Mouse (Mus musculus) neutrophil, adult 59 days (primary cell): ENCODE measurements around the gene Zfp965. TPM values are rescaled to one million over a fixed set of nuclear protein-coding genes. Genes with fewer than 3 reads are reported as not detected.

ENCODE experiments used
- total RNA-seq, 2 experiments: library from RNA; stranded (reverse); gene quantifications; 1 replicate in 1 of 2; 2 replicates in 1 of 2; pipeline ENCODE4 v1.2.4; 2023

The Zfp965 gene
- 1 to 10 TPM in 1 of 2 experiments, under 1 TPM in 1; 0.68 to 1.0 TPM for total RNA-seq

GRCm38 (mm10) chr2:175469685-175470084 lies at the start of gene Zfp965:
Gene Zfp965, plus strand, starts transcription at chr2:175469985.

GRCm38 (mm10) chr2:175435707-175436106 lies 34.1 kb upstream of the Zfp965 start, which contains the start of gene Gm4724:
Gene Gm4724, minus strand, starts transcription at chr2:175435807.

Other genes starting within 250 kb of the Zfp965 start
- gene Gm14440, start 194.9 kb upstream of the Zfp965 start, total RNA-seq = 1 to 10 TPM in 1 of 2 experiments, under 1 TPM in 1; 0.82 to 3.9 TPM
- gene Gm4631, start 131.8 kb upstream of the Zfp965 start, total RNA-seq = 1 to 10 TPM; 3.2 to 4.1 TPM
- not detected for gene Zfp968, start 97.5 kb upstream of the Zfp965 start, total RNA-seq
- under 1 TPM; 0.58 to 0.64 TPM for gene Gm4724, start 34.2 kb upstream of the Zfp965 start, total RNA-seq
- not detected for gene Gm11007, start 174.0 kb downstream of the Zfp965 start, total RNA-seq
- gene Zfp969, start 233.7 kb downstream of the Zfp965 start, total RNA-seq = not detected